Mouse (Mus musculus) hindbrain, postnatal 0 days (tissue): ENCODE data around the gene Tpbpa. TPM values are rescaled to one million over a fixed set of nuclear protein-coding genes. Genes with fewer than 3 reads are reported as not detected.
"Not testable (repeated sequence)": the region's sequence is repeated elsewhere in the genome, so short reads cannot be mapped to it uniquely, and the experiment has no call there.

Experiments used
- ATAC-seq: fragments of 200-750 bp; cut with Nextera tagmentation; 2 replicates; pipeline ENCODE4 v1.8.0; 2017; ENCODE audit warnings: mild to moderate bottlenecking, moderate TSS enrichment, moderate library complexity
- DNase-seq: peaks from one replicate; pipeline ENCODE4 v3.0.0-alpha.2; 2015; ENCODE audit warnings: low spot score
- H3K27ac ChIP-seq: fragments of 300-500 bp; sonication (generic); 2 replicates; pipeline ENCODE4 v1.5.1; 2014; ENCODE audit warnings: mild to moderate bottlenecking
- H3K27me3 ChIP-seq: fragments of 300-500 bp; sonication (generic); 2 replicates; pipeline ENCODE4 v1.6.1; 2014; ENCODE audit warnings: low read length, mixed read lengths; ENCODE audit not compliant: insufficient read depth
- H3K36me3 ChIP-seq: fragments of 300-500 bp; sonication (generic); 2 replicates; pipeline ENCODE4 v1.6.1; 2014; ENCODE audit warnings: low read length, mixed read lengths; ENCODE audit not compliant: insufficient read depth
- H3K4me1 ChIP-seq: fragments of 300-500 bp; sonication (generic); 2 replicates; pipeline ENCODE4 v1.6.1; 2014; ENCODE audit warnings: antibody characterized with exemption, low read length, mixed read lengths; ENCODE audit not compliant: insufficient read depth
- H3K4me2 ChIP-seq: fragments of 300-500 bp; sonication (generic); 2 replicates; pipeline ENCODE4 v1.6.1; 2014; ENCODE audit warnings: low read depth, mild to moderate bottlenecking, low read length, moderate library complexity, mixed read lengths
- H3K4me3 ChIP-seq: fragments of 300-500 bp; sonication (generic); 2 replicates; pipeline ENCODE4 v1.5.1; 2014; ENCODE audit warnings: low read length
- H3K9ac ChIP-seq: fragments of 300-500 bp; sonication (generic); replicated peaks from 2 replicates; pipeline ENCODE4 v1.6.1; 2014; ENCODE audit warnings: mild to moderate bottlenecking, low read length, moderate library complexity, mixed read lengths
- H3K9me3 ChIP-seq: fragments of 300-500 bp; sonication (generic); 2 replicates; pipeline ENCODE4 v1.6.1; 2016; ENCODE audit warnings: low read length, mixed read lengths
- CTCF ChIP-seq: IDR thresholded peaks from 2 replicates; pipeline ENCODE4 v1.5.1; 2016; ENCODE audit warnings: antibody characterized with exemption, control low read depth, low read depth
- WGBS: fragments of 180-500 bp; shearing (Covaris S2); extraction: QIAGEN DNeasy Blood & Tissue Kit; methylation state at CpG from one replicate; pipeline ENCODE4 v1.1.7; 2014; 5-methylcytosine and 5-hydroxymethylcytosine counted together
- polyA plus RNA-seq: library from polyadenylated mRNA; unstranded; fragments of >200 nt; fragmentation: Nextera tagmentation; extraction: Ambion mirVana; gene quantifications from 2 replicates; pipeline ENCODE4 v1.2.1, GENCODE M21; 2015
- total RNA-seq: library from RNA; depleted of rRNA; stranded (reverse); fragments of >200 nt; gene quantifications from 2 replicates; pipeline ENCODE4 v1.2.3, GENCODE M21; 2014; rRNA removed

Tpbpa gene
- total RNA-seq (not detected in 2 replicates), polyA plus RNA-seq (not detected in 2 replicates)

DNA sequence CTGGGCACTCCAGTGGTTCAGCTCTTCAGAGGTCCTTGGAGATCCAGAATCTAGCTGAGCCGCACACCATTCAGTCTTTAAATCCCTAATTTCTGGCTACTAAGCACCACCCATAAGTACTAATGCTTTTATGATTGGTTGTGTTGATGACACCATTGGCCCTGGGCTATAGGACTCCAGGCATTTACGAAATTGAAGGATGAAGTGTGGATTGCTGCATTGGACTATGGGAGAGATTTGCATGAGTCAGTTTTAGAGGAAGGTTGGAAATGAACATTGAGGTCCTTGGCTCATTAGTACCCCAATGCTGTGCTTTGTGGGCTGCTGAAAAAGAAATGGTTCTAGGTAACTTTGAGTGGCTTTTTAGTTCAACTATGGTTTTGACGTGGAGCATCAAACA, at the start of gene Tpbpa:
Gene Tpbpa (minus strand): TSS at position 101 of the 400 bp plus-strand sequence.
- WGBS = 77% methylated on average over 3 of the region's 3 CpGs
- H3K4me2 ChIP-seq, ATAC-seq: not testable (repeated sequence)

GRCm38 (mm10) chr13:60986915-60987314, 45.1 kb upstream of the Tpbpa start:
- not testable (repeated sequence) for H3K27me3 ChIP-seq, DNase-seq, H3K4me2 ChIP-seq, H3K4me3 ChIP-seq, ATAC-seq, H3K9me3 ChIP-seq, H3K27ac ChIP-seq, H3K9ac ChIP-seq, H3K36me3 ChIP-seq, H3K4me1 ChIP-seq
- 69% methylated on average over 5 of the region's 5 CpGs for WGBS

More for the DNA sequence above, at the start of gene Tpbpa:
- H3K4me3 ChIP-seq, DNase-seq, H3K9ac ChIP-seq, H3K36me3 ChIP-seq, H3K27ac ChIP-seq, H3K27me3 ChIP-seq, H3K4me1 ChIP-seq, H3K9me3 ChIP-seq: not testable (repeated sequence)

DNA sequence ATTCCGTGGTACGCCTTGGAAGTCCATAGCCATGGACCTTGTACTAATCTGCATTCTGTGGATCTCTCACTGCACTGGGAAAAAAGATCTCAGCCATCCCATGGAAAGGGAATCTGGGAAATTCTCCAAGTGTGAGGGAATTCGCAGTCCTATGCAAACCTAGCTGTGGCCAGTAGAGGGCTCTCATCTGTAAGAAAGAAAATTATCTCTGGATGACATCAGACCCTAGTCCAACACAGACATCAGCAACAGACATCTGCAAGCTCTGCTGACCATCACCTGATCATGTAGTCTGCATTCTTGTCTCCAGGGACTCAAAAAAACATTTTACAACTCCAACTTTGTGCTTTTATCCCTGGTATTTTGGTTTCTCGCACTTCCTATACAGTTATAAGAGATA, 30.5 kb upstream of the Tpbpa start:
- H3K4me1 ChIP-seq, H3K4me3 ChIP-seq, H3K9ac ChIP-seq, H3K27ac ChIP-seq, H3K4me2 ChIP-seq, H3K36me3 ChIP-seq, H3K27me3 ChIP-seq, DNase-seq, ATAC-seq, H3K9me3 ChIP-seq: not testable (repeated sequence)
- WGBS = 68% methylated on average over 4 of the region's 4 CpGs

- not testable (repeated sequence) for H3K27me3 ChIP-seq, ATAC-seq, H3K9ac ChIP-seq, DNase-seq, H3K4me3 ChIP-seq, H3K4me2 ChIP-seq, H3K27ac ChIP-seq, H3K4me1 ChIP-seq, H3K36me3 ChIP-seq
- peaks cover 11% of the 10 kb centered on the region for H3K9me3 ChIP-seq
- WGBS = 31% methylated on average over 4 of the region's 5 CpGs
Measured at GRCm38 (mm10) chr13:60963985-60964384, 22.2 kb upstream of the Tpbpa start.

DNA sequence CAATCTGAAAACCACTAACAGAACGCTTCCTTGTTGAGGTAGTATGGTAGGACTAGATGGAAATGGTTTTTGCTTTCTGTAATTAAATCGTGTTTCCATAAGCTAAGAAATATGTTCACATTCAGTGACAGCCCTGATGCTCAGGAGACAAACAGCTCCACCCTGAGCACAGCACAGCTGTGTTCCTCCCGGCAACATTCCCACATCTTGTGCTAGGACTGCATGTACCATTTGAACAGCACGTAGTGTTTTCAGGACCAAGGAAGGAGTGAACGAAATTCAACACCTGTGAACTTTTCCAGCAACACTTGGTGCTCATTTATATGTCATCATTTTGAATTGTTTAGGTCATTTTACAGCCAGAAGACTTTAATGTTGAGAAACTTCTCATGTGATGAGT, 19.9 kb upstream of the Tpbpa start:
- no peaks in the 10 kb centered on the region for H3K4me1 ChIP-seq
- WGBS = 68% methylated on average over 5 of the region's 5 CpGs
- H3K9me3 ChIP-seq = peaks cover 13% of the 10 kb centered on the region
- no peaks in the 10 kb centered on the region for H3K36me3 ChIP-seq
- H3K27ac ChIP-seq = no peak overlapping the region
- DNase-seq (no peak), ATAC-seq (no peak)
- no peak overlapping the region for H3K4me3 ChIP-seq
- no peak overlapping the region for H3K9ac ChIP-seq
- H3K27me3 ChIP-seq = no peaks in the 10 kb centered on the region
- H3K4me2 ChIP-seq = no peak overlapping the region
- no peak for TF ChIP-seq CTCF

DNA sequence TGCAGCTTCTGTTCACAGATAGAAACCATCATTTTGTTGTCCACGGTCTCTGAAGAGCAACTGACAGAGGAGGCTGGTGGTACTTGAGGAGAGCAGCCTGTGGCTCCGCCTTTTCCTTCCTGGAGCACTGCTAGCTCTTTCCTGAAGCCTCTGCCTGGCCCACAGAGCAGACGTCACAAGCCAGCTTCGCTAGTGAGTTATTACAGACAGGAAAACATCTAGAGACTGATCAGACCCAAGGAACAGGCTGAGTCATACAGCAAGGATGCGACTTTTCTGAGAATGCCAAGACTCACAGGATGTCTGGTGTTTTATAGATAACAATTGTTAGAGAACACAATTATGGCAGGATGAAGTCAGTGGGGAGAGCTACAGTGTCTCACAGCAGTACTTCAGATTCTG, 5.3 kb downstream of the Tpbpa start, which contains the start of the genes Gm49391 and Ctla2a:
Gene Gm49391 (minus strand): TSS at position 72 of the 402 bp plus-strand sequence.
Gene Ctla2a (minus strand): TSS at position 126 of the 402 bp plus-strand sequence.
- no peak for DNase-seq
- Histone ChIP-seq H3K4me1 (no peaks in the 10 kb centered on the region), H3K36me3 (no peaks in the 10 kb centered on the region), H3K9me3 (0 out of 2 replicates have a peak, but pooled peaks cover under 1% of the 10 kb centered on the region), H3K9ac (no peak within 1 kb of the TSS), H3K4me2 (no peak within 1 kb of the TSS), H3K27ac (no peak within 1 kb of the TSS), H3K27me3 (no peaks in the 10 kb centered on the region), H3K4me3 (no peak within 1 kb of the TSS)
- WGBS = 75% methylated on average over 5 of the region's 5 CpGs
- TF ChIP-seq CTCF = no peak
- ATAC-seq = no peak

GRCm38 (mm10) chr13:60935490-60935889, 6.3 kb downstream of the Tpbpa start, which contains the start of gene Gm49393:
Gene Gm49393 (minus strand): TSS chr13:60935590.
- WGBS = 75% methylated on average over 2 of the region's 2 CpGs
- ATAC-seq, H3K4me2 ChIP-seq, H3K9ac ChIP-seq, H3K36me3 ChIP-seq, DNase-seq, H3K4me3 ChIP-seq, H3K27ac ChIP-seq, H3K4me1 ChIP-seq, H3K27me3 ChIP-seq, H3K9me3 ChIP-seq: not testable (repeated sequence)

GRCm38 (mm10) chr13:60904780-60905179, 37.0 kb downstream of the Tpbpa start, which contains the start of gene Tpbpb:
Gene Tpbpb (minus strand): TSS chr13:60904880.
- H3K9me3 ChIP-seq, DNase-seq, H3K4me2 ChIP-seq, H3K27me3 ChIP-seq, H3K27ac ChIP-seq, H3K9ac ChIP-seq, H3K4me1 ChIP-seq, H3K4me3 ChIP-seq, ATAC-seq, H3K36me3 ChIP-seq: not testable (repeated sequence)
- 85% methylated on average over 2 of the region's 2 CpGs for WGBS
